Mouse (Mus musculus) MN1 (cell line): Measurements from ENCODE around the gene Gdpd4.

Source experiments
- DNase-seq: peaks from one replicate; pipeline ENCODE4 v3.0.0-alpha.2; 2016; ENCODE audit warnings: low spot score

Gene Gdpd4

DNA sequence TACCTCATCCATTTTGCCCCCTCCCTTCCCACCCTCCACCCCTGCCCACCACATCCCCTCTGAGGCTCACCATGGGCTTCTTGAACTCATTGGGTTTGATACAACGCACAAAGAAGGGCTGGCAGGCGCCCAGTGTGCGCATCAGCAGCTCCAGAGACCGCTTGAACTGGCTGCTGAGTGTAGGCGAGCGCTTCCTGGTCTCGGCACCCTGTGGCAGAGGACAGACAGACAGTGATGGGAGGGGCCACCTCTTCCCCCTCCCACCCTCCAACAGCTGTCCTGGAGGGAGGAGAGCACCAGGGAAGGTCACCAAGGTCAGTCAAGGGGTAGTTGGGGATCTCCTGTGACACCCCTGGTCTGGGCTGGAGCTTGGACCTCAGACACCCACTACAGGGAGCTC is 165.6 kb downstream of the Gdpd4 start:
- no peak for DNase-seq

DNA sequence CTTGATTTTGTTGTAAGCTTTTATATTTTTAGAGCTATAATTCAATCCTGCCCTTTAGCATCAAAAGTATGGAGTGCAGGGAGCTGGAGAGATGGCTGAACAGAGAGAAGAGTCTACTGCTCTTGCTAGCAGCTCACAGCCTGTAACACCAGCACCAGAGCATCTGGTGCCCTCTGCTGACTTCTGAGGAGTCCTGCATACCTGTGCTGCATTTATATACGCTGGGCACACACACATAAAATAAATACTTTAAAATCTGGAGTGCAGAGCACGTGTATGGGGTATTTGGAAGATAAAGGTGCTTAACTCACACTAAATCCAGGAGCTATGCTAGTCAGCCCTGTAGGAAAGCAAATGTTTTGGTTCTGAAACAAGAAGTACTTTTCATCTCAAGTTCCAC is 166.6 kb downstream of the Gdpd4 start:
- peak; percentile 33 for DNase-seq

DNA sequence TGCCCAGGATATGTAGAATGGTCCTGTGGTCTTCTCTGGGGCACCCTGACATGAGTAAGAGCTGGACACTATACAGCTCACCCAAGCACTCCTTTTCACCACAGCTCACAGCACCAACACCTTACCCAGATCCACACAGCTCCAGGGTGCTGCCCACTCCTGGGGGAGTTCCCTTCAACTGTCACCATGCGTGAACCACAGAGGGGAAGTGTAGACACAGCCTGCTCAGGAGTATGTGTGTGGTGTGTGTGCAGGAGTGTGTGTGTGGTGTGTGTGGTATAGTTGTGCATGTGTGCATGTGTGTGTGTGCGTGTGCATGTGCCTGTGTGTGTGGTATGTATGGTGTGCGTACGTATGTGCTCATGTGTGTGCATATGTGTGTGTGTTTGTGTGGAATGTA is 176.1 kb downstream of the Gdpd4 start:
- DNase-seq = no peak

DNA sequence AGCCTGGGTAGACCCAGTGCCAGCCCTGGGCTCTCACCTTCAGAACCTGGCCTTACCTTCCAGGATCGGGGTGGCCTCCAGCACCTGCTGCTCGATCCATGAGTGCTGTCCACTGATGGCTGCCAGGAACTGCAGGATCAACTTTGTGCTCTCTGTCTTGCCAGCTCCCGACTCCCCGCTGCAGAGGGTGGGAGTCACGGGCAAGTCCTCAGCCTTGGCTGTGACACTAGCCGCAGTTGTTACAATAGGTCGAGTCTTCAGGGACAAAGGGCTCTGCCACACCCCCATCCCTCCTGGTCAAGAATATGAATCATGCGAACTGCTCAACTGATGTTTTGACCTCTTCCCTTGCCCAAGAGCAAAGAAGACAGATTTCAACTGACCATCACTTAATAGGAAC is 177.8 kb downstream of the Gdpd4 start:
- no peak for DNase-seq
